Mouse (Mus musculus): ENCODE data around the gene Barx1. TPM values are rescaled to one million over a fixed set of nuclear protein-coding genes. Genes with fewer than 3 reads are reported as not detected.

Barx1 gene
- polyA plus RNA-seq, 1 experiment from 2014 or later, result not detected

GRCm38 (mm10) chr13:48665656-48666597 is 3.1 kb downstream of the Barx1 start:
- under 1% methylated on average over 58 of the region's 58 CpGs for WGBS
- no peaks in the 10 kb centered on the region for H3K9me3 ChIP-seq (ENCODE audit: control insufficient read depth, low read length)
- H3K4me3 ChIP-seq (replicated peaks; ENCODE audit: low read length), result no peak overlapping the region
- ATAC-seq, result no peak
- no peaks in the 10 kb centered on the region for H3K36me3 ChIP-seq (ENCODE audit: control insufficient read depth, insufficient read depth)
- H3K4me2 ChIP-seq (ENCODE audit: low read length), result no peak overlapping the region
- no peak overlapping the region for H3K9ac ChIP-seq (replicated peaks; ENCODE audit: low read depth, low read length)
- peaks cover 36% of the 10 kb centered on the region for H3K4me1 ChIP-seq (replicated peaks; ENCODE audit: control insufficient read depth, insufficient read depth, low read length)
- H3K27ac ChIP-seq (ENCODE audit: low read length), result no peak overlapping the region
- H3K27me3 ChIP-seq (replicated peaks; ENCODE audit: control insufficient read depth, insufficient read depth, low read length), result peaks cover 65% of the 10 kb centered on the region

- peaks cover 37% of the 10 kb centered on the region for H3K4me1 ChIP-seq (replicated peaks; ENCODE audit: control insufficient read depth, insufficient read depth, low read length)
- no peak for ATAC-seq
- 3% methylated on average over 4 of the region's 4 CpGs for WGBS
- H3K9me3 ChIP-seq (ENCODE audit: control insufficient read depth, low read length), result no peaks in the 10 kb centered on the region
- H3K4me2 ChIP-seq (ENCODE audit: low read length), result no peak overlapping the region
- H3K27me3 ChIP-seq (replicated peaks; ENCODE audit: control insufficient read depth, insufficient read depth, low read length), result peaks cover 64% of the 10 kb centered on the region
- H3K9ac ChIP-seq (replicated peaks; ENCODE audit: low read depth, low read length), result no peak overlapping the region
- no peak overlapping the region for H3K4me3 ChIP-seq (replicated peaks; ENCODE audit: low read length)
- no peak overlapping the region for H3K27ac ChIP-seq (ENCODE audit: low read length)
- no peaks in the 10 kb centered on the region for H3K36me3 ChIP-seq (ENCODE audit: control insufficient read depth, insufficient read depth)
These were observed 4.7 kb downstream of the Barx1 start for GRCm38 (mm10) chr13:48667461-48667860.

- 1% methylated on average over 33 of the region's 33 CpGs for WGBS
- Histone ChIP-seq H3K4me1 (replicated peaks; ENCODE audit: control insufficient read depth, insufficient read depth, low read length) (peaks cover 30% of the 10 kb centered on the region), H3K9ac (replicated peaks; ENCODE audit: low read depth, low read length) (no peak overlapping the region), H3K4me3 (replicated peaks; ENCODE audit: low read length) (peak overlapping the region; percentile 3; the same call in 1 of the 2 replicates), H3K27ac (ENCODE audit: low read length) (no peak overlapping the region), H3K36me3 (ENCODE audit: control insufficient read depth, insufficient read depth) (no peaks in the 10 kb centered on the region), H3K27me3 (replicated peaks; ENCODE audit: control insufficient read depth, insufficient read depth, low read length) (peaks cover 68% of the 10 kb centered on the region), H3K9me3 (ENCODE audit: control insufficient read depth, low read length) (no peaks in the 10 kb centered on the region), H3K4me2 (ENCODE audit: low read length) (peak overlapping the region; percentile 22)
- ATAC-seq, result no peak
These were observed 5.5 kb downstream of the Barx1 start for GRCm38 (mm10) chr13:48668091-48668975.

GRCm38 (mm10) chr13:48668976-48669534 is 6.3 kb downstream of the Barx1 start:
- Histone ChIP-seq H3K9me3 (ENCODE audit: control insufficient read depth, low read length) (no peaks in the 10 kb centered on the region), H3K9ac (replicated peaks; ENCODE audit: low read depth, low read length) (no peak overlapping the region), H3K27me3 (replicated peaks; ENCODE audit: control insufficient read depth, insufficient read depth, low read length) (peaks cover 71% of the 10 kb centered on the region), H3K4me2 (ENCODE audit: low read length) (peak overlapping the region; percentile 22), H3K36me3 (ENCODE audit: control insufficient read depth, insufficient read depth) (no peaks in the 10 kb centered on the region), H3K4me3 (replicated peaks; ENCODE audit: low read length) (peak overlapping the region; percentile 3; the same call in 1 of the 2 replicates), H3K4me1 (replicated peaks; ENCODE audit: control insufficient read depth, insufficient read depth, low read length) (peaks cover 29% of the 10 kb centered on the region), H3K27ac (ENCODE audit: low read length) (no peak overlapping the region)
- ATAC-seq, result no peak
- under 1% methylated on average over 34 of the region's 34 CpGs for WGBS

GRCm38 (mm10) chr13:48672312-48672840 is 9.6 kb downstream of the Barx1 start:
- Histone ChIP-seq H3K36me3 (ENCODE audit: control insufficient read depth, insufficient read depth) (no peaks in the 10 kb centered on the region), H3K9ac (replicated peaks; ENCODE audit: low read depth, low read length) (0 out of 2 replicates have a peak overlapping the region, but pooled peaks have one; percentile 5), H3K27me3 (replicated peaks; ENCODE audit: control insufficient read depth, insufficient read depth, low read length) (peaks cover 58% of the 10 kb centered on the region), H3K4me3 (replicated peaks; ENCODE audit: low read length) (peak overlapping the region; percentile 25), H3K9me3 (ENCODE audit: control insufficient read depth, low read length) (no peaks in the 10 kb centered on the region; the same call in 1 of the 2 replicates), H3K27ac (ENCODE audit: low read length) (no peak overlapping the region), H3K4me2 (ENCODE audit: low read length) (peak overlapping the region; percentile 41), H3K4me1 (replicated peaks; ENCODE audit: control insufficient read depth, insufficient read depth, low read length) (peaks cover 17% of the 10 kb centered on the region)
- 1% methylated on average over 24 of the region's 24 CpGs for WGBS
- ATAC-seq, result no peak

GRCm38 (mm10) chr13:48674609-48675008 is 11.8 kb downstream of the Barx1 start:
- WGBS, result 85% methylated on average over 5 of the region's 5 CpGs

GRCm38 (mm10) chr13:48679351-48679750 is 16.6 kb downstream of the Barx1 start:
- Histone ChIP-seq H3K9ac (replicated peaks; ENCODE audit: low read depth, low read length) (no peak overlapping the region), H3K4me3 (replicated peaks; ENCODE audit: low read length) (no peak overlapping the region), H3K4me1 (replicated peaks; ENCODE audit: control insufficient read depth, insufficient read depth, low read length) (no peaks in the 10 kb centered on the region), H3K36me3 (ENCODE audit: control insufficient read depth, insufficient read depth) (no peaks in the 10 kb centered on the region), H3K9me3 (ENCODE audit: control insufficient read depth, low read length) (no peaks in the 10 kb centered on the region; the same call in 1 of the 2 replicates), H3K4me2 (ENCODE audit: low read length) (no peak overlapping the region), H3K27me3 (replicated peaks; ENCODE audit: control insufficient read depth, insufficient read depth, low read length) (peaks cover 6% of the 10 kb centered on the region), H3K27ac (ENCODE audit: low read length) (no peak overlapping the region)
- 27% methylated on average over 1 of the region's 1 CpGs for WGBS
- ATAC-seq, result no peak

More at GRCm38 (mm10) chr13:48674609-48675008, 11.8 kb downstream of the Barx1 start:
- Histone ChIP-seq H3K9me3 (ENCODE audit: control insufficient read depth, low read length) (no peaks in the 10 kb centered on the region; the same call in 1 of the 2 replicates), H3K9ac (replicated peaks; ENCODE audit: low read depth, low read length) (no peak overlapping the region), H3K36me3 (ENCODE audit: control insufficient read depth, insufficient read depth) (no peaks in the 10 kb centered on the region), H3K27ac (ENCODE audit: low read length) (no peak overlapping the region), H3K4me1 (replicated peaks; ENCODE audit: control insufficient read depth, insufficient read depth, low read length) (peaks cover 5% of the 10 kb centered on the region), H3K4me3 (replicated peaks; ENCODE audit: low read length) (no peak overlapping the region), H3K4me2 (ENCODE audit: low read length) (no peak overlapping the region), H3K27me3 (replicated peaks; ENCODE audit: control insufficient read depth, insufficient read depth, low read length) (peaks cover 45% of the 10 kb centered on the region)
- ATAC-seq, result no peak

GRCm38 (mm10) chr13:48686666-48687065 is 23.9 kb downstream of the Barx1 start:
- Histone ChIP-seq H3K9me3 (ENCODE audit: control insufficient read depth, low read length) (peaks cover 5% of the 10 kb centered on the region; the same call in 1 of the 2 replicates), H3K27ac (ENCODE audit: low read length) (no peak overlapping the region), H3K4me1 (replicated peaks; ENCODE audit: control insufficient read depth, insufficient read depth, low read length) (no peaks in the 10 kb centered on the region), H3K36me3 (ENCODE audit: control insufficient read depth, insufficient read depth) (no peaks in the 10 kb centered on the region), H3K4me3 (replicated peaks; ENCODE audit: low read length) (no peak overlapping the region), H3K9ac (replicated peaks; ENCODE audit: low read depth, low read length) (no peak overlapping the region), H3K4me2 (ENCODE audit: low read length) (no peak overlapping the region), H3K27me3 (replicated peaks; ENCODE audit: control insufficient read depth, insufficient read depth, low read length) (no peaks in the 10 kb centered on the region)
- no peak for ATAC-seq
- WGBS, result 41% methylated on average over 5 of the region's 5 CpGs
